In genomic region chr8:91797626-91798271, GRCm38 (mm10) we compare ENCODE assay signal across 8 mouse cellular contexts. TPM values are rescaled to one million over a fixed set of nuclear protein-coding genes. Genes with fewer than 3 reads are reported as not detected.
DNase-seq lines count a peak whose midpoint lies in the region; ATAC-seq lines count a peak whose summit lies in the region.

No protein-coding gene starts in this region.

- WGBS in forebrain, embryonic 12.5 days: under 1% methylated on average over 35 of the region's 35 CpGs
- 2% methylated on average over 35 of the region's 35 CpGs for WGBS in limb, embryonic 13.5 days
- under 1% methylated on average over 35 of the region's 35 CpGs for WGBS in midbrain, embryonic 15.5 days

- peak; percentile 65 to 68 for DNase-seq in adrenal gland, adult 18-20 months (ENCODE audit: low spot score in 2 of 2)
- no peak for DNase-seq in adrenal gland, postnatal 4 days (ENCODE audit: low spot score in 2 of 2)
- peak; percentile 73 for DNase-seq in adrenal gland, postnatal 25 days
- DNase-seq in heart, postnatal 4 days: peak; percentile 85
- peak; percentile 43 to 55 for DNase-seq in urinary bladder, postnatal 36 days (ENCODE audit: low spot score in 2 of 2)

- peaks cover 51% of the 10 kb centered on the region for H3K4me1 ChIP-seq in forebrain, embryonic 12.5 days
- H3K4me1 ChIP-seq in limb, embryonic 13.5 days: peaks cover 43% of the 10 kb centered on the region
- peaks cover 54% of the 10 kb centered on the region for H3K4me1 ChIP-seq in midbrain, embryonic 15.5 days

- H3K27ac ChIP-seq in forebrain, embryonic 12.5 days: no peak overlapping the region
- H3K27ac ChIP-seq in limb, embryonic 13.5 days: no peak overlapping the region
- peak overlapping the region; percentile 10; the same call in 1 of the 2 replicates for H3K27ac ChIP-seq in midbrain, embryonic 15.5 days

- no peaks in the 10 kb centered on the region for H3K9me3 ChIP-seq in forebrain, embryonic 12.5 days
- H3K9me3 ChIP-seq in limb, embryonic 13.5 days: no peaks in the 10 kb centered on the region
- no peaks in the 10 kb centered on the region for H3K9me3 ChIP-seq in midbrain, embryonic 15.5 days

- no peaks in the 10 kb centered on the region for H3K36me3 ChIP-seq in forebrain, embryonic 12.5 days (replicated peaks)
- H3K36me3 ChIP-seq in limb, embryonic 13.5 days: no peaks in the 10 kb centered on the region
- no peaks in the 10 kb centered on the region for H3K36me3 ChIP-seq in midbrain, embryonic 15.5 days (replicated peaks)

- no peak overlapping the region for H3K9ac ChIP-seq in forebrain, embryonic 12.5 days
- 0 out of 2 replicates have a peak overlapping the region, but pooled peaks have one; percentile 31 for H3K9ac ChIP-seq in limb, embryonic 13.5 days
- H3K9ac ChIP-seq in midbrain, embryonic 15.5 days: 0 out of 2 replicates have a peak overlapping the region, but pooled peaks have one; percentile 1

- H3K4me3 ChIP-seq in forebrain, embryonic 12.5 days (replicated peaks): peak overlapping the region; percentile 31
- peak overlapping the region; percentile 39 for H3K4me3 ChIP-seq in limb, embryonic 13.5 days
- peak overlapping the region; percentile 48 for H3K4me3 ChIP-seq in midbrain, embryonic 15.5 days

- H3K27me3 ChIP-seq in forebrain, embryonic 12.5 days: peaks cover 96% of the 10 kb centered on the region
- H3K27me3 ChIP-seq in limb, embryonic 13.5 days: peaks cover 97% of the 10 kb centered on the region
- H3K27me3 ChIP-seq in midbrain, embryonic 15.5 days (replicated peaks): peaks cover 16% of the 10 kb centered on the region; the same call in 1 of the 2 replicates

- H3K4me2 ChIP-seq in forebrain, embryonic 12.5 days: peak overlapping the region; percentile 54
- peak overlapping the region; percentile 83 for H3K4me2 ChIP-seq in limb, embryonic 13.5 days (replicated peaks)
- H3K4me2 ChIP-seq in midbrain, embryonic 15.5 days: peak overlapping the region; percentile 80

- ATAC-seq in forebrain, embryonic 12.5 days (ENCODE audit: low FRiP score): peak; percentile 37
- peak; percentile 6; the same call in 1 of the 2 replicates for ATAC-seq in limb, embryonic 13.5 days (ENCODE audit: low FRiP score, low read depth)
- 0 out of 2 replicates have a peak, but pooled peaks have one; percentile 13 for ATAC-seq in midbrain, embryonic 15.5 days (replicated peaks)

RNA-seq across cellular contexts. Expression of gene Irx3, which starts 4.1 kb away (rescaled TPM):
- total RNA-seq in adrenal gland, adult 18-20 months (2021): 10 to 100 TPM in 1 of 2 experiments, 1 to 10 TPM in 1; 6.3 to 10.0 TPM
- 10 to 100 TPM; 14.4 to 15.1 TPM for total RNA-seq in adrenal gland, postnatal 4 days (2021)
- 9.2 and 10.8 TPM in 2 replicates for total RNA-seq in adrenal gland, postnatal 25 days (2021)
- 10.1 and 12.4 TPM in 2 replicates for polyA plus RNA-seq in forebrain, embryonic 12.5 days (2016; fragmentation: Nextera tagmentation; extraction: Ambion mirVana)
- total RNA-seq in heart, postnatal 4 days (2021): 10 to 100 TPM; 24.0 to 29.3 TPM
- polyA plus RNA-seq in limb, embryonic 13.5 days (2015; fragmentation: Nextera tagmentation; extraction: Ambion mirVana): 12.1 and 13.3 TPM in 2 replicates
- polyA plus RNA-seq in midbrain, embryonic 15.5 days (2015; fragmentation: Nextera tagmentation; extraction: Ambion mirVana): 22.1 and 26.1 TPM in 2 replicates

Comparison
In these comparisons a context has a peak if more than half of its experiments do, and no peak if none do; other contexts are left out.
1. DNase-seq: peak in adrenal gland, adult 18-20 months (2 of 2), adrenal gland, postnatal 25 days (single experiment), heart, postnatal 4 days (single experiment) and urinary bladder, postnatal 36 days (2 of 2); none in adrenal gland, postnatal 4 days (0 of 2).
2. Peak in every context shown above with its lines, with median percentiles within 50 percentile points of each other: ATAC-seq, H3K4me2 ChIP-seq and H3K4me3 ChIP-seq.